ENCODE assay signal across 10 mouse cellular contexts in the genomic region with DNA sequence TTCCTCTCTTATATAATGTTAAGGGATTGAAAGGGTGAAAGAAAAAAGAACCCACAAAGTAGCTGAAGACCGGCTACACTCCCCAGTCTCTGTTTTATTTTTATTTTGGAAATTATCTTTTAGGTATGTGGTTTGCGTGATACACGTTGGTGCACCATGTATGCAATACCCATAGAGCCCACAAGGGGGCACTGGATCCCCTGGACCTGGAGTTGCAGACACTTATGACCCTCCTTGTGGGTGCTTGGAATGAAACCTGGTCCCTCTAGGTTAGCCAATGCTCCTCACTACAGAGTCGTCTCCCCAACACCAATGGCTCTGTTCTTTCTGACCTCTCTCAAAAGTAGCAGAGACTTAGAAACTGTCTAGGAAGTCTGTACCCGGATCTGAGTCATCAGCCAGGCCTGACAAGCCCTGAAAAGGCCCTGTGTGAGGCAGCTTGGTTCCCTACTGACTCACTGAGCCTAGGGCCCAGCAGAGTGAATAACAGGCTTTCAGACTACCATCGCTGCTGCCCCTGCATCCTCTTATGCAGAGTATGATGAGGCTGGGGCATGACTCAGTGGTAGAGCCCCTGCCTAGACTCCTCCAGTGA. TPM values are rescaled to one million over a fixed set of nuclear protein-coding genes. Genes with fewer than 3 reads are reported as not detected.
DNase-seq lines count a peak whose midpoint lies in the region; ATAC-seq and TF ChIP-seq lines count a peak whose summit lies in the region.
"Had no signal": no experiment of that assay in that cellular context is flagged by ENCODE, and none has a peak within 500 bp of the region (broad histone marks: within the 10 kb centered on the region; RNA-seq: fewer than 3 reads in every experiment).

No protein-coding gene starts in this region.

- no peak for TF ChIP-seq POLR2A in kidney, adult 2 months (IDR thresholded peaks at IDR 0.05; ENCODE audit: low read depth, low read length)
- no peak for TF ChIP-seq POLR2A in bone marrow macrophage, adult 2 months (IDR thresholded peaks at IDR 0.05; ENCODE audit: borderline replicate concordance, low read depth, low read length)

- no peak overlapping the region for H3K4me3 ChIP-seq in kidney, adult 2 months (ENCODE audit: insufficient read depth, low read depth, low read length)
- no peak overlapping the region for H3K4me3 ChIP-seq in kidney, embryonic 15.5 days (replicated peaks)
- no peak overlapping the region for H3K4me3 ChIP-seq in bone marrow macrophage, adult 2 months (ENCODE audit: insufficient read depth, low read length)
- H3K4me3 ChIP-seq: forebrain, embryonic 10.5 days; limb, embryonic 12.5 days had no signal

- H3K9ac ChIP-seq in kidney, embryonic 15.5 days: no peak overlapping the region
- H3K9ac ChIP-seq: limb, embryonic 12.5 days had no signal

- no peak for ATAC-seq in kidney, embryonic 15.5 days (replicated peaks; ENCODE audit: low FRiP score)

- H3K4me1 ChIP-seq in kidney, adult 2 months (ENCODE audit: control insufficient read depth, insufficient read depth, low read length): no peaks in the 10 kb centered on the region
- H3K4me1 ChIP-seq in kidney, embryonic 15.5 days: no peaks in the 10 kb centered on the region
- peaks cover 23% of the 10 kb centered on the region for H3K4me1 ChIP-seq in bone marrow macrophage, adult 2 months (ENCODE audit: control insufficient read depth, insufficient read depth, low read length)
- H3K4me1 ChIP-seq: forebrain, embryonic 10.5 days; limb, embryonic 12.5 days had no signal

- H3K27ac ChIP-seq in kidney, adult 2 months (ENCODE audit: insufficient read depth, low read depth, low read length): no peak overlapping the region
- no peak overlapping the region for H3K27ac ChIP-seq in kidney, embryonic 15.5 days
- H3K27ac ChIP-seq in bone marrow macrophage, adult 2 months (ENCODE audit: insufficient read depth, low read depth, low read length): no peak overlapping the region
- H3K27ac ChIP-seq: forebrain, embryonic 10.5 days; limb, embryonic 12.5 days had no signal

- DNase-seq in kidney, adult 2 months: no peak
- DNase-seq in thymus, postnatal 4 days: peak; percentile 64
- DNase-seq in thymus, postnatal 36 days: no peak
- no peak for DNase-seq in urinary bladder, postnatal 25 days (ENCODE audit: low spot score)
- DNase-seq in left cerebral cortex, adult 8-10 months (ENCODE audit: low spot score in 2 of 2): no peak
- DNase-seq: heart, adult 11 months had no signal

- TF ChIP-seq CTCF in kidney, adult 2 months (conservative IDR thresholded peaks at IDR 0.05; ENCODE audit: insufficient read depth, insufficient read length, low read depth, low read length): peak; percentile 38; the same call in 1 of the 2 replicates
- peak; percentile 65 for TF ChIP-seq CTCF in bone marrow macrophage, adult 2 months (IDR thresholded peaks at IDR 0.05; ENCODE audit: low read depth, low read length)

- no peak overlapping the region for H3K4me2 ChIP-seq in kidney, embryonic 15.5 days
- H3K4me2 ChIP-seq: limb, embryonic 12.5 days had no signal

- H3K36me3 ChIP-seq in kidney, adult 2 months (ENCODE audit: control insufficient read depth, insufficient read depth, low read length): 0 out of 2 replicates have a peak, but pooled peaks cover 2% of the 10 kb centered on the region
- H3K36me3 ChIP-seq in kidney, embryonic 15.5 days: peaks cover 45% of the 10 kb centered on the region

- H3K27me3 ChIP-seq in kidney, adult 2 months (replicated peaks; ENCODE audit: control insufficient read depth, insufficient read depth, low read length): no peaks in the 10 kb centered on the region
- H3K27me3 ChIP-seq in kidney, embryonic 15.5 days: no peaks in the 10 kb centered on the region
- H3K27me3 ChIP-seq: limb, embryonic 12.5 days had no signal

- no peaks in the 10 kb centered on the region for H3K9me3 ChIP-seq in kidney, embryonic 15.5 days (replicated peaks)

- 90% methylated on average over 6 of the region's 6 CpGs for WGBS in kidney, adult 2 months
- 93% methylated on average over 6 of the region's 6 CpGs for WGBS in kidney, embryonic 15.5 days

RNA-seq across cellular contexts. Expression of gene Alkbh4, which starts 7.3 kb away (rescaled TPM):
- 11.1 and 11.8 TPM in 2 replicates for polyA plus RNA-seq in kidney, adult 2 months (2012; rRNA removed)
- 15.7 and 16.9 TPM in 2 replicates for polyA plus RNA-seq in kidney, embryonic 15.5 days (2015; fragmentation: Nextera tagmentation; extraction: Ambion mirVana)
- polyA plus RNA-seq in bone marrow macrophage, adult 2 months (2012; ENCODE audit: insufficient read depth, insufficient read length, missing spikeins): 9.6 and 10.4 TPM in 2 replicates
- 10 to 100 TPM in 2 of 4 experiments, 1 to 10 TPM in 2; 8.5 to 12.2 (median 9.9) TPM for total RNA-seq in left cerebral cortex, adult 8-10 months (2022)

RNA-seq across cellular contexts. Expression of gene Lrwd1, which starts 7.4 kb away (rescaled TPM):
- polyA plus RNA-seq in kidney, adult 2 months (2012; rRNA removed): 18.4 and 19.9 TPM in 2 replicates
- 33.6 and 40.2 TPM in 2 replicates for polyA plus RNA-seq in kidney, embryonic 15.5 days (2015; fragmentation: Nextera tagmentation; extraction: Ambion mirVana)
- polyA plus RNA-seq in bone marrow macrophage, adult 2 months (2012; ENCODE audit: insufficient read depth, insufficient read length, missing spikeins): 30.5 and 36.4 TPM in 2 replicates
- total RNA-seq in left cerebral cortex, adult 8-10 months (2022): 10 to 100 TPM; 11.6 to 14.9 (median 13.4) TPM

RNA-seq across cellular contexts. Expression of gene Polr2j, which starts 26.8 kb away (rescaled TPM):
- polyA plus RNA-seq in kidney, adult 2 months (2012; rRNA removed): 88.9 and 103 TPM in 2 replicates
- 249 and 260 TPM in 2 replicates for polyA plus RNA-seq in kidney, embryonic 15.5 days (2015; fragmentation: Nextera tagmentation; extraction: Ambion mirVana)
- polyA plus RNA-seq in bone marrow macrophage, adult 2 months (2012; ENCODE audit: insufficient read depth, insufficient read length, missing spikeins): 82.8 and 86.7 TPM in 2 replicates
- total RNA-seq in left cerebral cortex, adult 8-10 months (2022): 10 to 100 TPM; 66.2 to 83.2 (median 70.9) TPM

RNA-seq across cellular contexts. Expression of gene Orai2, which starts 27.3 kb away (rescaled TPM):
- polyA plus RNA-seq in kidney, adult 2 months (2012; rRNA removed): 9.7 and 12.7 TPM in 2 replicates
- polyA plus RNA-seq in kidney, embryonic 15.5 days (2015; fragmentation: Nextera tagmentation; extraction: Ambion mirVana): 6.0 and 6.3 TPM in 2 replicates
- polyA plus RNA-seq in bone marrow macrophage, adult 2 months (2012; ENCODE audit: insufficient read depth, insufficient read length, missing spikeins): 18.1 and 20.2 TPM in 2 replicates
- total RNA-seq in left cerebral cortex, adult 8-10 months (2022): 10 to 100 TPM; 46.5 to 53.3 (median 49.2) TPM

RNA-seq across cellular contexts. Expression of gene Prkrip1, which starts 55.5 kb away (rescaled TPM):
- 9.0 and 14.1 TPM in 2 replicates for polyA plus RNA-seq in kidney, adult 2 months (2012; rRNA removed)
- polyA plus RNA-seq in kidney, embryonic 15.5 days (2015; fragmentation: Nextera tagmentation; extraction: Ambion mirVana): 50.8 and 51.3 TPM in 2 replicates
- 22.7 and 39.2 TPM in 2 replicates for polyA plus RNA-seq in bone marrow macrophage, adult 2 months (2012; ENCODE audit: insufficient read depth, insufficient read length, missing spikeins)
- 10 to 100 TPM; 25.2 to 36.0 (median 26.9) TPM for total RNA-seq in left cerebral cortex, adult 8-10 months (2022)
